Comparison of ENCODE assay signal across 9 mouse cellular contexts in the genomic region with DNA sequence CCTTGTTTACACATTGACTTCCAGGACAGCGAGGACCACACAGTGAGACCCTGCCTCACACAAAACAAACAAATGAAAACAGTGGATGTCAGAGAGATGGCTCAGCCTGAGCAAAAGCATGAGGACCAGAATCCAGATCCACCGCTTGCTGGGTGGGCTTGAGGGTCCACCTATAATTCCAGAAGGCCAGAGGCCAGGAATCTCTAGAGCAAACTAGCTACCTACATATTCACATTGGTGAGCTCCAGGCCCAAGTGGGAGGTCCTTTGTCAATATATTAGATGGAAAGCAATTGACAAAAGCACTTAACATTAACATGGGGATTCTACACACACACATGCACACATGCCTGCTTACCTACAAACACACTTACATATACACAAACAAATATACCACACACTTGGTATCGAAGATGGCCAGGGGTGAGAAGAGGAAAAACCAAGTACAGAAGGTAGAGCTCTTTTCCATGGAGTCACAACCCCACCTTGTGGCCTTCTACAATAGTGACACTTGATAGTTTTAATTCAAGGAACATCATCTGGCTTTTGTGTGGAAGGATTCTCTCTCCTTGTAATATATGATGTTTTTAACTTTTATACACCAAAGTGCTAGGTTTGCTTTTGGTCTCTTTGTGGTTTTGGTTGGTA. TPM values are rescaled to one million over a fixed set of nuclear protein-coding genes. Genes with fewer than 3 reads are reported as not detected.
A peak's percentile ranks its signal among the peaks of the same experiment; 100 is the strongest.
DNase-seq lines count a peak whose midpoint lies in the region; ATAC-seq and TF ChIP-seq lines count a peak whose summit lies in the region.
"Had no signal": no experiment of that assay in that cellular context is flagged by ENCODE, and none has a peak within 500 bp of the region (broad histone marks: within the 10 kb centered on the region; RNA-seq: fewer than 3 reads in every experiment).

No protein-coding gene starts in this region.

- no peak for TF ChIP-seq POLR2A in limb, embryonic 14.5 days (IDR thresholded peaks at IDR 0.05; ENCODE audit: borderline replicate concordance, extremely low read depth, insufficient read depth, insufficient read length)

- H3K4me1 ChIP-seq in forebrain, embryonic 16.5 days (replicated peaks; ENCODE audit: control insufficient read depth, insufficient read depth, low read length) = no peaks in the 10 kb centered on the region
- no peaks in the 10 kb centered on the region; the same call in 1 of the 2 replicates for H3K4me1 ChIP-seq in forebrain, embryonic 10.5 days
- H3K4me1 ChIP-seq in midbrain, embryonic 11.5 days (ENCODE audit: control insufficient read depth, insufficient read depth, low read length) = no peaks in the 10 kb centered on the region
- no peaks in the 10 kb centered on the region for H3K4me1 ChIP-seq in midbrain, embryonic 15.5 days
- H3K4me1 ChIP-seq in limb, embryonic 14.5 days (ENCODE audit: control insufficient read depth, insufficient read depth, low read length) = no peaks in the 10 kb centered on the region
- H3K4me1 ChIP-seq: hindbrain, embryonic 15.5 days had no signal

- DNase-seq in forebrain, embryonic 10.5 days (ENCODE audit: extremely low spot score, low spot score) = no peak
- DNase-seq in midbrain, embryonic 11.5 days (ENCODE audit: low spot score, missing footprints) = peak; percentile 81
- peak; percentile 42 for DNase-seq in T-cell, adult 2 months (ENCODE audit: low spot score)
- peak; percentile 27 for DNase-seq in embryo, embryonic 9.5 days (ENCODE audit: extremely low spot score)
- peak; percentile 78 for DNase-seq in limb, embryonic 14.5 days (ENCODE audit: low spot score)
- DNase-seq in thymus, postnatal 4 days = peak; percentile 47

- H3K4me3 ChIP-seq in forebrain, embryonic 16.5 days (replicated peaks; ENCODE audit: low read length) = no peak overlapping the region
- H3K4me3 ChIP-seq in forebrain, embryonic 10.5 days = no peak overlapping the region
- no peak overlapping the region for H3K4me3 ChIP-seq in midbrain, embryonic 11.5 days (ENCODE audit: low read depth, low read length)
- H3K4me3 ChIP-seq in midbrain, embryonic 15.5 days = no peak overlapping the region
- no peak overlapping the region for H3K4me3 ChIP-seq in limb, embryonic 14.5 days (replicated peaks; ENCODE audit: low read length)
- H3K4me3 ChIP-seq: hindbrain, embryonic 15.5 days had no signal

- WGBS in forebrain, embryonic 16.5 days = 65% methylated on average over 3 of the region's 3 CpGs
- WGBS in forebrain, embryonic 10.5 days = 68% methylated on average over 3 of the region's 3 CpGs
- WGBS in midbrain, embryonic 11.5 days = 59% methylated on average over 3 of the region's 3 CpGs
- 61% methylated on average over 3 of the region's 3 CpGs for WGBS in midbrain, embryonic 15.5 days
- WGBS in limb, embryonic 14.5 days = 67% methylated on average over 3 of the region's 3 CpGs

- H3K36me3 ChIP-seq in forebrain, embryonic 16.5 days (ENCODE audit: control insufficient read depth, insufficient read depth) = no peaks in the 10 kb centered on the region
- no peaks in the 10 kb centered on the region for H3K36me3 ChIP-seq in forebrain, embryonic 10.5 days (replicated peaks)
- H3K36me3 ChIP-seq in midbrain, embryonic 11.5 days (ENCODE audit: control insufficient read depth, insufficient read depth, low read length) = no peaks in the 10 kb centered on the region
- H3K36me3 ChIP-seq in midbrain, embryonic 15.5 days (replicated peaks) = no peaks in the 10 kb centered on the region
- H3K36me3 ChIP-seq in limb, embryonic 14.5 days (ENCODE audit: control insufficient read depth, insufficient read depth, low read length) = no peaks in the 10 kb centered on the region
- H3K36me3 ChIP-seq: hindbrain, embryonic 15.5 days had no signal

- H3K9ac ChIP-seq in forebrain, embryonic 16.5 days (replicated peaks; ENCODE audit: low read depth, low read length) = no peak overlapping the region
- peak overlapping the region; percentile 4; the same call in 1 of the 2 replicates for H3K9ac ChIP-seq in midbrain, embryonic 11.5 days (ENCODE audit: low read length)
- no peak overlapping the region for H3K9ac ChIP-seq in midbrain, embryonic 15.5 days
- H3K9ac ChIP-seq in limb, embryonic 14.5 days (ENCODE audit: low read depth, low read length, severe bottlenecking) = no peak overlapping the region
- H3K9ac ChIP-seq: hindbrain, embryonic 15.5 days had no signal

- H3K9me3 ChIP-seq in forebrain, embryonic 16.5 days (ENCODE audit: control insufficient read depth, low read length) = no peaks in the 10 kb centered on the region
- H3K9me3 ChIP-seq in forebrain, embryonic 10.5 days = no peaks in the 10 kb centered on the region
- no peaks in the 10 kb centered on the region for H3K9me3 ChIP-seq in midbrain, embryonic 11.5 days (ENCODE audit: control insufficient read depth, low read length)
- no peaks in the 10 kb centered on the region for H3K9me3 ChIP-seq in midbrain, embryonic 15.5 days
- no peaks in the 10 kb centered on the region for H3K9me3 ChIP-seq in limb, embryonic 14.5 days (ENCODE audit: control insufficient read depth, low read length)
- H3K9me3 ChIP-seq: hindbrain, embryonic 15.5 days had no signal

- H3K4me2 ChIP-seq in forebrain, embryonic 16.5 days (ENCODE audit: low read length) = no peak overlapping the region
- no peak overlapping the region for H3K4me2 ChIP-seq in midbrain, embryonic 11.5 days
- no peak overlapping the region for H3K4me2 ChIP-seq in midbrain, embryonic 15.5 days
- no peak overlapping the region for H3K4me2 ChIP-seq in limb, embryonic 14.5 days (replicated peaks; ENCODE audit: low read depth, low read length, severe bottlenecking)
- H3K4me2 ChIP-seq: hindbrain, embryonic 15.5 days had no signal

- ATAC-seq in forebrain, embryonic 16.5 days = peak; percentile 65
- no peak for ATAC-seq in midbrain, embryonic 11.5 days (ENCODE audit: low FRiP score)
- no peak for ATAC-seq in midbrain, embryonic 15.5 days (replicated peaks)
- no peak for ATAC-seq in limb, embryonic 14.5 days (ENCODE audit: low FRiP score, low read depth)

- H3K27me3 ChIP-seq in forebrain, embryonic 16.5 days (replicated peaks; ENCODE audit: control insufficient read depth, insufficient read depth, low read length) = no peaks in the 10 kb centered on the region
- no peaks in the 10 kb centered on the region for H3K27me3 ChIP-seq in forebrain, embryonic 10.5 days (ENCODE audit: poor library complexity, severe bottlenecking)
- H3K27me3 ChIP-seq in midbrain, embryonic 11.5 days (ENCODE audit: control insufficient read depth, insufficient read depth, low read length) = no peaks in the 10 kb centered on the region
- H3K27me3 ChIP-seq in midbrain, embryonic 15.5 days (replicated peaks) = no peaks in the 10 kb centered on the region
- H3K27me3 ChIP-seq in limb, embryonic 14.5 days (ENCODE audit: control insufficient read depth, insufficient read depth, low read length) = no peaks in the 10 kb centered on the region
- H3K27me3 ChIP-seq: hindbrain, embryonic 15.5 days had no signal

- H3K27ac ChIP-seq in forebrain, embryonic 16.5 days (ENCODE audit: low read length) = no peak overlapping the region
- H3K27ac ChIP-seq in forebrain, embryonic 10.5 days = no peak overlapping the region
- H3K27ac ChIP-seq in midbrain, embryonic 11.5 days (ENCODE audit: low read depth, low read length) = no peak overlapping the region
- no peak overlapping the region for H3K27ac ChIP-seq in midbrain, embryonic 15.5 days
- no peak overlapping the region for H3K27ac ChIP-seq in limb, embryonic 14.5 days (replicated peaks; ENCODE audit: low read depth, low read length)
- H3K27ac ChIP-seq: hindbrain, embryonic 15.5 days had no signal

RNA-seq across cellular contexts. Expression of gene Pigh, which starts 7.8 kb away (rescaled TPM):
- 21.2 and 21.6 TPM in 2 replicates for polyA plus RNA-seq in forebrain, embryonic 16.5 days (2015; fragmentation: Nextera tagmentation; extraction: Ambion mirVana)
- polyA plus RNA-seq in forebrain, embryonic 10.5 days (2016; fragmentation: Nextera tagmentation; extraction: Ambion mirVana) = 33.9 and 34.8 TPM in 2 replicates
- polyA plus RNA-seq in midbrain, embryonic 11.5 days (2014; fragmentation: Nextera tagmentation; extraction: Ambion mirVana) = 29.0 and 29.6 TPM in 2 replicates
- 21.7 and 22.9 TPM in 2 replicates for polyA plus RNA-seq in midbrain, embryonic 15.5 days (2015; fragmentation: Nextera tagmentation; extraction: Ambion mirVana)
- 18.9 and 23.1 TPM in 2 replicates for polyA plus RNA-seq in limb, embryonic 14.5 days (2012; rRNA removed)
- 29.4 and 31.2 TPM in 2 replicates for polyA plus RNA-seq in limb, embryonic 14.5 days (2014; fragmentation: Nextera tagmentation; extraction: Ambion mirVana)

RNA-seq across cellular contexts. Expression of gene Arg2, which starts 33.3 kb away (rescaled TPM):
- polyA plus RNA-seq in forebrain, embryonic 16.5 days (2015; fragmentation: Nextera tagmentation; extraction: Ambion mirVana) = 13.2 and 17.6 TPM in 2 replicates
- polyA plus RNA-seq in forebrain, embryonic 10.5 days (2016; fragmentation: Nextera tagmentation; extraction: Ambion mirVana) = 1.5 and 2.4 TPM in 2 replicates
- polyA plus RNA-seq in midbrain, embryonic 11.5 days (2014; fragmentation: Nextera tagmentation; extraction: Ambion mirVana) = 4.1 and 5.5 TPM in 2 replicates
- polyA plus RNA-seq in midbrain, embryonic 15.5 days (2015; fragmentation: Nextera tagmentation; extraction: Ambion mirVana) = 28.5 and 29.6 TPM in 2 replicates
- polyA plus RNA-seq in limb, embryonic 14.5 days (2012; rRNA removed) = 0.39 and 0.40 TPM in 2 replicates
- 0.55 and 0.65 TPM in 2 replicates for polyA plus RNA-seq in limb, embryonic 14.5 days (2014; fragmentation: Nextera tagmentation; extraction: Ambion mirVana)
